Mouse (Mus musculus): ENCODE data around the gene Gm14325. TPM values are rescaled to one million over a fixed set of nuclear protein-coding genes. Genes with fewer than 3 reads are reported as not detected.

Gene Gm14325
- polyA plus RNA-seq, 1 experiment from 2014 or later = 49.3 TPM

Other genes starting within 250 kb of the Gm14325 start
- 6.4 and 6.7 TPM in 2 replicates for gene Gm14322, start 81.0 kb downstream of the Gm14325 start, polyA plus RNA-seq (2014; fragmentation: Nextera tagmentation; extraction: Ambion mirVana)
- 1.3 and 2.6 TPM in 2 replicates for gene Gm14327, start 56.8 kb upstream of the Gm14325 start, polyA plus RNA-seq (2014; fragmentation: Nextera tagmentation; extraction: Ambion mirVana)
- gene Zfp972, start 85.3 kb upstream of the Gm14325 start, polyA plus RNA-seq (2014; fragmentation: Nextera tagmentation; extraction: Ambion mirVana) = 0.36 and 1.1 TPM in 2 replicates
- gene Gm14326, start 117.0 kb upstream of the Gm14325 start, polyA plus RNA-seq (2014; fragmentation: Nextera tagmentation; extraction: Ambion mirVana) = 16.7 and 18.3 TPM in 2 replicates
- 14.6 and 15.0 TPM in 2 replicates for gene Zfp971, start 182.9 kb upstream of the Gm14325 start, polyA plus RNA-seq (2014; fragmentation: Nextera tagmentation; extraction: Ambion mirVana)
- 16.3 and 17.6 TPM in 2 replicates for gene Zfp931, start 238.1 kb upstream of the Gm14325 start, polyA plus RNA-seq (2014; fragmentation: Nextera tagmentation; extraction: Ambion mirVana)